Mouse (Mus musculus): ENCODE data around the gene Parp16.

- TF ChIP-seq CTCF (IDR thresholded peaks at IDR 0.05; ENCODE audit: extremely low read depth, insufficient read length, insufficient replicate concordance, low read depth, low read length) (no peak), POLR2A (IDR thresholded peaks at IDR 0.05; ENCODE audit: low read depth, low read length) (no peak)
These were observed 16.6 kb upstream of the Parp16 start for GRCm38 (mm10) chr9:65178336-65179213.

Measured in small intestine, adult 2 months (tissue).